Mouse (Mus musculus): ENCODE measurements around the gene Gm49387.

The Gm49387 gene

DNA sequence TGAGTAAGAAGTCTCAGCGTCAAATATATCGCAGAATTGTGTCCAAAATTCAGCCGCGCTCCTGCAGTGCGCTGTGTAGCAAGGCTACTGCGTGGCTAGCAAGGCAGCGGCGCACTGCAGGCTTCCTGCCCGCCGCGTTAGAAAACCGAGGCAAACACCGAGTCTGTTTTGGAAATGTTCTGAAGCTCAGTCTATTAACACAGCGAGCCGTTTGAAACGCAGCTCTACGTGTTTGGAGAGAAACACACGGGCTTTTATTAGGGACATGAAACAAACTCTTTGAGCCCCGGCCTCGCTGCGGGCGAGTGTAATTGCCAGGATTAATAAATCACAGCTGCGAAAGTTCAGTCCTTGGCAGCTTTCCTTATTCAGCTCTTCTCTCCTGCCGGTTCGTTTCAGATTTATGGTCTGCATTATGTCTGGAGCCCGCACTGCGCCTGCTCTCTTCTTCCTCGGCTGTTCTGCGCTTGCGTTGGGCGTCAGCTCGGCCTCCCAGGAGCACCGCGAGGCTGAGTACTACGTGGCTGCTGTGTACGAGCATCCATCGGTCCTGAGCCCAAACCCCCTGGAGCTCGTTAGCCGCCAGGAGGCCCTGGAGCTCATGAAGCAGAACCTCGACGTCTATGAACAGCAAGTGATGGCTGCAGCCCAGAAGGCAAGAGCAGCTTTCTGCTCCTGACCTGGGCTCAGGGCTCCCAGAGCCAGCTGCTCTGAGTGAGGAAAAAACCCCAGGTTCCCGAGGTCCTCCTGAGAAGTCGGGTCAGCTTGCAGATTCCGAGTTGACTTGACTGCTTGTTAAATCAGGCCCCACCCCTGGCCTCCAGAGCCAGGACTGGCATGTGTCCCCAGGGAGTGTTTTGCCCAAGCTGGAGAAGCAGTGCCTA, 21.2 kb upstream of the Gm49387 start:
- peak; percentile 71 to 73 for DNase-seq

DNA sequence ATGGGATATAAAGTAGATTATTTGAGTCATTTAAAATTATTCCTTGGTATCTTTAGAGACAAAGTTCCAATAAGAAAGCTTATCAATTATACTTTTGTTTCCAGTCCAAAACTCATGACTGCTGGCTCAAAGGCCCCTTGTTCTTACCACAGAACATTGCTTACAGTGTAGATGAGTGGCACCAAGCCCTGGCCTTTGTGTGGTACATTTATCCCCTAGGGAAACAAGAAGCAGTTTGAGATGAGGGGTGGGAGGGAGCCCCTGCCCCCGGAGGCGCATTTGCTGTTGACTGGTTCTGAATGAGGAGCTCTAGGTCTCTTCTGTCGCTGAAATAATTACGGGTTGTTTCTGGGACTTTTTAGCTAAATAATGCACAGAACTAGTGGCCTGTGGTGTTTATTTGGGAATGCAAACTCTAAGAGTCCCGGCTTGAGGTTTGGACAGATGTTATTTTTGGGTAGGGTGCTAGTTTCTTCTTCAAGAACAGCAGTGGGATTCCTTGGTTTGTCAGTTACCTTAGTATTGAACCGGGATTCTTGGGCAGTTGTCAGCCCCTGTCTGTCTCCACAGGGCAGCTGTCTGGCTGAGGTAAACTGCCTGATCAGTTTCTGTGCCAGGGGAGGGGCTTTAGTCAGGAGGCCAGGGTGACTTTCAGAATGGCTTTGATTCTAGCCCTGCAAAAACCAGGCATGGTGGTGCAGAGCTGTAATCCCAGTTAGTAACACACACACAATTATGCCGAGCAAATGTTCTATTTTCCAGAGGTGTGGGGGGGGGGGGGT, 19.8 kb upstream of the Gm49387 start:
- DNase-seq: no peak

GRCm38 (mm10) chr14:31659501-31660181, 19.0 kb upstream of the Gm49387 start:
- no peak for DNase-seq

DNA sequence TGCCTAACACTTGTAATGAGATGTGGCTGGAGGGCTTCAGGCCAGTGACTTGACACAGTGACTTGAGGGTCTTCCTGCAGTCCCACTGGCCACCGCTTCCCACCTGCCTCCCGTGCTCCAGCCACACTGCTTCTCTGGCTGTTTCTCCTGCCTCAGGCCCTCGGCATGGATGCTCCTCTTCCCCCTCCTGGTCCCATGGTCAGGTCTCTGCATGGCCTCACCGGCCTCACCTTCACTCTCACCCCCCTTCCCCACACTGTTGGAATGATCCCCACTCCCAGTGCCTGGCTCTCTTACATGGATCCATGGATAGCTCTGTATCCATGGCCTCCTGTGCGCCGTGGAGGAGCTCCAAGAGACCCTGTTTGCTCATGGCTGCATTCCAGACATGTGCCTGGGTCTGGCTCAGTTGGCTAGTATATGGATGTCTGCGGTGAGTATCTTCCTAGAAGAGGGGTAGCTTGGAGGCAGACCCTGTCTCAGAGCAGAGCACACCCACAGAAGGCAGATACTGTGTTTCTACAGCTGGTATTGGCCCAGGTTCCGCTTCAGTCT, 17.5 kb upstream of the Gm49387 start:
- DNase-seq: no peak

DNA sequence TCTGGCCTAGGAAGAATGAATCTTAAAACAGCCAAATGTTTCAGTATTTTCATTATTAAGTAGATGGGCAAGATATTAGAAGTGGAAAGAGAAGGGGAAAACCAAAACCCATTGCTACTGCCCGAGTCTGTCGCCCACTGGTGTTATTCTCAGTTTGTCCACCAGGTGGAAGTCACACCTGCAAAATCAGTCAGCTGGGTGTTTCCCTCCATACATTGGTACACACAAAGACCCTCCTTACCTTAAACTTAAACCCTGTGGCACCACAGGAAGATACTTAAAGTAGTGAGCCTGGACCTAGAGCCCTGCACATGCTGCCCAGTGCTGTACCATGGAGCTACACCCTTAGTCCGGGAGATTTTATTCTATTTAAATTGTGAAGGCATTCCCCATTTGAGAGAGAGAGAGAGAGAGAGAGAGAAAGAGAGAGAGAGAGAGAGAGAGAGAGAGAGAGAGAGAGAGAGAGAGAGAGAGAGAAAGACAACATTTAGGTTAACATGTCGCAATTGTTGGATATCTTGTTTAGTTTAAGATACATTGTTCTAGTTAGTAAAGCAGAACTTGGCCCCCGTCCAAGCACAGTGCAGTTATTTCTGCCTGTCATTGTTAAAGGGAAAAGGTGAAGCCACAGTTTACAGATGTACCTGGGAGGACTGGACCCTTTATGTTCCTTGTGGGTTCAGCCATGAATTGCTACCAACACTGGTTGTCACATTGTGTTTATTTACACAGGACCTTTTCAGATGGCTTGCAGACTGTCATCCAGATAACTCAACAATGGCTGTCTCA, 16.4 kb upstream of the Gm49387 start:
- peak; percentile 83 to 84 for DNase-seq

DNA sequence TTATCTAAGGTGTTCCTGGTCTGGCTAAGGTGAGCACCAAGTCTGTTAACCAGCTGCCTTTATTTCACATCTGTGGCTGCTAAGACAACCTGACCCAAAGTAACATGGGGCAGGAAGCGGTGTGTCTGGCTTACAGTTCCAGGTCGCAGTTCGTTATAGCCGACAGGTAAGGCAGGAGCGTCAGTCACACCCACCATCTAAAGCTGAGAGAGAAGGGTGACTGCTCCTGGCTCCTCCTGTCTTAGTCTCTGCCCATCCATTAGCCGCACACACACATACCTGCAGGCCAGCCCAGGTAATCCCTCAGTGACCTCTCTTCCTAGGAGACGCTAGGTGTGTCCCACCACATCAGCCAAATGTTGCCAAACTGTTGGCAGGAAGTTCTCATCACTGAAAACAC, 15.7 kb upstream of the Gm49387 start:
- no peak for DNase-seq

GRCm38 (mm10) chr14:31655406-31655805, 14.7 kb upstream of the Gm49387 start:
- no peak for DNase-seq

- DNase-seq: no peak
Measured at GRCm38 (mm10) chr14:31654816-31655215, 14.1 kb upstream of the Gm49387 start.

DNA sequence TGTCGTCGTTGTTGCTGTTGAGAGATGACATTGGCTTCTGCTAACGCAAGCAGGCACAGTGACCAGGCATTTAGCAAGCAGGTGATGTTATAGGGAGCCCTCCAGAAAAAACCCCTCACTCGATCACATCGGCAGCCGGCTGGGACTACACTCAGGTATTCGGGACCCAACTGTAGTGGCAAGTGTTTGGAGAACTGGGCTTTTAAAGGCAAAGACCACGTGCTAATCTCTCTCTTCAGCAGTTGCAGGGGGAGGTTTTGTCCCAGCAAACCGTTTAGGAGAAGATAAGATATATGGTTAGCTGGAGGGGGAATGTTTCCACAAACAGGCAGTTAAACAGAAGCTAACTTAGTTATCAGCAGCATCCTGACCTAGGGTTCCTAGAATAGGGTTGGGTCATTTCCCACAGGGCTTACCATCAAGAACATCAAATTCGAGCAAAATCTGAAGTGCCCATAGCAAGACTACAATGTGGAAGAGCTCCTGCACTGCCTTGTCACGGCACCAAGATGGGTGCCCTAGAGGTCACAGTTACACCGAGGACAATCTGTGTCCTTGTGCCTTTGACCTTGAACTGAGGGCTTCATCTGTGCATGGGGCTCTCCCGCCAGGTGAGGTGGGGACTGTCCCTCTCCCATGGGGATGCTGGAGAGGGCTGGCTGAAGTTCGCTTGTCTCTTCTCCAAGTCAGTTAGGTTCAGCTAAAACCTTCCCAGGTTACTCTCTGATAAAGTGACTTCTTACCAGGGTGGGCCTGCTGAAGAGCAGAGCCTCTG, 12.6 kb upstream of the Gm49387 start:
- no peak for DNase-seq

DNA sequence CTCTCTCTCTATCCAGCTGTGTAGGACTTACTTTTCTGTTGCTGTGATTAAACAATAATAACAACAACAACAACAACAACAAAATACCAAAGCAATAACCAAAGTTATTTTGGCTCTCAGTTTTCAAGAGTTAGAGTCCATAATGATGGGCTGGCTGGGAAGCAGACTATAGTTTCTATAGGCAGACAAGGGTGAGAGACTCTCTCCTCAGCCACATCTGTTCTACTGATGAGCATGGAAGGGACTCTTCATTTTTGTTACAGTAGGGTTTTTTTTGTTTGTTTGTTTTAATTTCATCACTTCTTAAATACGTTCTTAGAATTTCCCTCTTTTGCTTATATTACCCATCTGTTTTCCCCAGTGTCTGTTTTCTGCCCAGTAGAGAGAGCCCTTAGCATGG, 11.9 kb upstream of the Gm49387 start:
- DNase-seq: no peak

DNA sequence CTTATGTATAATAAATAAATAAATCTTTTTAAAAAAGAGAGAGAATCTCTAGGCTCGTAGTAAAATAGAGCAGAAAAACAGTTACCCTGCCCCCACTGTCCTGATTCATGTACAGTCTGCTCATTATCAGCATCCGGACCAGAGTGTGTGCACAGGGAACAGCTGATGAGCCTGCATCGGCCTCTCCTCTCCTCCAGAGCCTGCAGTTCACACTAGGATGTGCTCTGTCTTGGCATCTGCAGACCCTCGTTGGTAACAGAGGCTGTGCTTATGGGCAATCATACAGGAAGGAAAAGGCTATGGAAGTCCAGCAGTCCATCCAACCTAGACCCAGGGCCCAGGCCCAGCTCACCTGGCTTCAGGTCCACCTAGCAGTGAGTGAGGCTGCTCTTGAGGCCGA, 11.4 kb upstream of the Gm49387 start:
- DNase-seq: no peak

- DNase-seq: no peak
Measured at GRCm38 (mm10) chr14:31651206-31651605, 10.5 kb upstream of the Gm49387 start.

- DNase-seq: peak; percentile 48 to 51
Measured at GRCm38 (mm10) chr14:31650347-31650746, 9.7 kb upstream of the Gm49387 start.

DNA sequence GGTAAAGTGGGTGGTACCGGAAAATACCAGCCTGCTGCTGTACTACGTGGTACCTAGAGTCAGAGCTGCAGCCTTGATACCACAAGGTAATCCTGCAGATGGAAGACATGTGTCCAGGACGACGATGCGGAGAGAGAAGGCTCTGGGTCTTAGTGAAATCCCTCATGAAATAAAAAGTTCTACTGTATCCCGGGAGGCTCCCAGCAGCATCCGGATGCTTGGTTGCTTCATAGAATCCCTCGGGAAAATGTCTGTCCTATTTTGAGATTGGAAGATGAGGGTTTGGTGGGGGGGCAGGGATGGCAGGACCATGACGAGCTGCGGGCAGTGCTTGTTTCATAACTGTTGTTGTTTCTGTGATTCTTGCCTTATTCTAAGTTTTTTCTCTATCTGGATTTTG, 7.3 kb upstream of the Gm49387 start:
- DNase-seq: no peak

- DNase-seq: no peak
Measured at GRCm38 (mm10) chr14:31645920-31646319, 5.2 kb upstream of the Gm49387 start.

DNA sequence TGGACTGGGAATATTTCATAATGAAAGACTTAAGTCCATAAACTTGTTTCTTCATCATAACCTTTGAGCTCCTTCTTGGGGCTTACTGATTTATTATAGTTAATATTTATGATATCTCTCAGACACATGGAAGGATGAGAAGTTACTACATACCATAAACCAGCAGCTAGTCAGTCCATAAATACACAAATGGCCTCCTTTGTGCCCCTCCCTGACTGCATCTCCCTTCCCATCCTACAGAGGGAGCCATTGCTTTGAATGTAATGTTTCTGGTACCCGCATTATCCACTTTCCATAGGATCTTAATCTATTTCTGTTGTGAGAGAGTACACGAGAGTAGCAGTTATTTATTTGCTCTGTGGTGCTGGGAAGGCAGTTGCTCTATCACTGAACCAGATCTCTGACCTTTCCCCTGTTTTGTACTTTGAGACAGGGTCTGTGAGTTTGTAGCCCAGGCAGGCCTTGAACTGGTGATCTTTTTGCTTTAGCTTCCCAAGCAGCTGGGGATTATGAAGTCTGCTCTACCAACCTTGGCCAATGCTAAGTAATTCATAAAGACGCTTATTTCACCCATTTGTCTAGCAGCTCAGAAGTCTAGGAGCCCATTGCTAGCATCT, 4.4 kb upstream of the Gm49387 start:
- DNase-seq: peak; percentile 30 to 44

DNA sequence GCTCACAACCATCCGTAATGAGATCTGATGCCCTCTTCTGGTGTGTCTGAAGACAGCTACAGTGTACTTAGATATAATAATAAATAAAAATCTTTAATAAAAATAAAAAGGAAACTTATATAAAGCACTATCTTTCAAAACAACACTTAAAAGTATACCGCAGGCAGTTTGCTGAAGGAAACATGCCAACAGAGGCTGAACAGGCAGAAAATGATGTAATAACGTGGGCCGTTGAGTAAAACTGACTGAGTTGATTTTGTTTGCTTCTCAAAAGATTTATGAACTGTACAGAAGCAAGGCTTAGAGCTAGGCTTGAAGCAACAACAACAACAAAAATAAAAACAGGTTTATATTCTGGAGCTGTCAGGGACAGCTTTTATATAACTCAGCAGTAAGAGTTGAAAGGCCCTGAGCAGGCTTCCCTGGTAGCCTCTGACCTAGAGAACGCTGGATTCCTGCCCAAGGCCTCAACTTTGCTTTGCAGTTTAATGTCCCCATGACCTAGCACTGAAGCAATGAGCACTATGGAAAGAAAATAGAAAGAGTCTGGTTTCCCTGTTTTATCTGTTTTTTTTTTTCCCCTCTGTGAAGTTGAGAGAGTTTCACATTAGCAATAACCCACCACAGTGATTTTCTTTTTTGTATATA, 3.6 kb upstream of the Gm49387 start:
- DNase-seq: no peak

DNA sequence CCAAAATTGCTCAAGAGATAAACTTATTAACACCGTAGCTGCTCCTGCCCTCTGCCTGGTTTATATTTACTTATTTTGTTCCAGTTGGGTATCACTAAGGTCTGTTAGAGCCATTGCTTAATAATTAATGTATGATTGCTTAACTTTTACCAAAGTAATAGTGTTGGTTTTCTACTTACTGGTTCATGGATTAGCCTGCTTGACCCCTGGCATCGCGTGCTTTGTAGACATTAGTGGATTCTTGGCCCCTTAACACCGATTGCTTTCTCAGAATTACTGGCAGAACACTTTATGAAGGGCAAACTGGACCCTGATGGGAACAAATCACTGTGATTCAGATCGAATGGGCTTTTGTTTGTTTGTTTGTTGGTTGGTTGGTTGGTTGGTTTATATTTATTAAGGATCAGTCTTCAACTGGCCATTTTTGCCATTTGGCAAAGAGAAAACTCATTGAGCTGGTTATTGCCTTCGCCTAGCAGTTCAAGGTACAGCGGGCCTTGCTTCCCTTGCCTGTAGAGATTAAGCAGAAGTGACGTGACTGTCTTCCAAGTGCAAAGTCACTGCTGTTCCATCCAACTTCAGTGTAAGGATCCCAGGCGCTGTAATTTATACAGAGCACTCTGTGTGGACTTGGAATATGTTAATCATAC, 953 bp upstream of the Gm49387 start:
- no peak for DNase-seq

- peak; percentile 88 to 91 for DNase-seq
Measured at GRCm38 (mm10) chr14:31640890-31641505, 320 bp upstream of the Gm49387 start, which contains the start of the genes Btd and Hacl1. Btd (plus strand) TSS chr14:31641028. Hacl1 (minus strand) TSS chr14:31641286.
